Mouse (Mus musculus): ENCODE results near the gene Klhdc10. TPM values are rescaled to one million over a fixed set of nuclear protein-coding genes. Genes with fewer than 3 reads are reported as not detected.

The Klhdc10 gene
- polyA plus RNA-seq, 2 experiments from 2014 or later = 2.4 to 3.4 TPM

- ATAC-seq = no peak
These were observed 70.0 kb downstream of the Klhdc10 start for GRCm38 (mm10) chr6:30471706-30472105.

- ATAC-seq = no peak
These were observed 74.5 kb downstream of the Klhdc10 start for GRCm38 (mm10) chr6:30476025-30476765.

- no peak for ATAC-seq
These were observed 75.6 kb downstream of the Klhdc10 start for GRCm38 (mm10) chr6:30477210-30477714.

GRCm38 (mm10) chr6:30477784-30478183 lies 76.1 kb downstream of the Klhdc10 start:
- ATAC-seq = no peak

- no peak for ATAC-seq
These were observed 77.8 kb downstream of the Klhdc10 start for GRCm38 (mm10) chr6:30479418-30479817.

- no peak for ATAC-seq
These were observed 81.2 kb downstream of the Klhdc10 start for GRCm38 (mm10) chr6:30482908-30483307.

- ATAC-seq = no peak
These were observed 84.8 kb downstream of the Klhdc10 start for GRCm38 (mm10) chr6:30486504-30486903.

GRCm38 (mm10) chr6:30499049-30499448 lies 97.4 kb downstream of the Klhdc10 start:
- peak; percentile 85 for ATAC-seq

Other genes with a start within 250 kb of the Klhdc10 start
- 100 to 1,000 TPM; 145 to 167 TPM for gene Ube2h, start 97.3 kb upstream of the Klhdc10 start, polyA plus RNA-seq (2017; shearing (Covaris generic))
- gene Zc3hc1, start 10.8 kb upstream of the Klhdc10 start, polyA plus RNA-seq (2017; shearing (Covaris generic)) = 10 to 100 TPM; 47.5 to 63.3 TPM
- 10 to 100 TPM; 59.9 to 60.8 TPM for gene Tmem209, start 107.9 kb downstream of the Klhdc10 start, polyA plus RNA-seq (2017; shearing (Covaris generic))
- gene Ssmem1, start 108.0 kb downstream of the Klhdc10 start, polyA plus RNA-seq (2017; shearing (Covaris generic)) = not detected
- 1 to 10 TPM; 1.0 to 1.2 TPM for gene Cpa2, start 139.7 kb downstream of the Klhdc10 start, polyA plus RNA-seq (2017; shearing (Covaris generic))
- gene Cpa4, start 166.5 kb downstream of the Klhdc10 start, polyA plus RNA-seq (2017; shearing (Covaris generic)) = not detected
- not detected for gene Cpa5, start 209.1 kb downstream of the Klhdc10 start, polyA plus RNA-seq (2017; shearing (Covaris generic))
- not detected for gene Cpa1, start 237.3 kb downstream of the Klhdc10 start, polyA plus RNA-seq (2017; shearing (Covaris generic))